Mouse (Mus musculus): ENCODE data around the gene Fbxo2. TPM values are rescaled to one million over a fixed set of nuclear protein-coding genes. Genes with fewer than 3 reads are reported as not detected.
"Not testable (repeated sequence)": the region's sequence is repeated elsewhere in the genome, so short reads cannot be mapped to it uniquely, and the experiment has no call there.

Gene Fbxo2
- polyA plus RNA-seq, 1 experiment from 2014 or later: 1.6 TPM

GRCm38 (mm10) chr4:148164002-148164439 lies 3.6 kb downstream of the Fbxo2 start:
- ATAC-seq (ENCODE audit: extremely low read depth, insufficient number of reproducible peaks, low FRiP score, low TSS enrichment): peak; percentile 22; the same call in 1 of the 2 replicates
- Histone ChIP-seq H3K36me3 (no peaks in the 10 kb centered on the region), H3K4me1 (peaks cover 33% of the 10 kb centered on the region), H3K4me3 (peak overlapping the region; percentile 45), H3K4me2 (peak overlapping the region; percentile 72), H3K9me3 (no peaks in the 10 kb centered on the region), H3K27me3 (replicated peaks) (peaks cover 88% of the 10 kb centered on the region), H3K27ac (replicated peaks) (no peak overlapping the region), H3K9ac (peak overlapping the region; percentile 72)
- 1% methylated on average over 29 of the region's 29 CpGs for WGBS

DNA sequence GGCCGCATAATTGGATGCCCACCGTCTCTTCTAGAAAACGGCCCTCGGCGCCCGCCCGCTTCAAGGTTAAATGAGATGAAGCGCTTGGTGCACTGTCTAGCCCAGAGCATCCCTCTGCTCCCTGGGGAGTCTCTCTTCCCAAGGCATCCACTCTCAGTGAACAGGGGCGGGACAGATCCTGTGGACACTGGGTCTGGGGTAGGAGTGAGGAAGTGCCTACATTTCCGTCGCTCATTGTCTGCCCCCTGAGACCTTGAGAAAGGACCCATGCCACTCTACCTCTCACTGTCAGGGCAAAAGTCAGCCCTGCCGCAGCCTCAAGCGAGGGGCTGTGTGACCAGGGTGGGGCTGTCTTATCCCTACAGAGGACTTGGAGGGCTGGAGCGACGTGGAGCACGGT lies 4.0 kb downstream of the Fbxo2 start:
- H3K36me3 ChIP-seq: no peaks in the 10 kb centered on the region
- under 1% methylated on average over 16 of the region's 16 CpGs for WGBS
- no peak overlapping the region for H3K9ac ChIP-seq
- peak overlapping the region; percentile 72 for H3K4me2 ChIP-seq
- H3K27ac ChIP-seq (replicated peaks): no peak overlapping the region
- H3K9me3 ChIP-seq: no peaks in the 10 kb centered on the region
- peaks cover 91% of the 10 kb centered on the region for H3K27me3 ChIP-seq (replicated peaks)
- peak overlapping the region; percentile 45 for H3K4me3 ChIP-seq
- no peak for ATAC-seq (ENCODE audit: extremely low read depth, insufficient number of reproducible peaks, low FRiP score, low TSS enrichment)
- H3K4me1 ChIP-seq: peaks cover 28% of the 10 kb centered on the region

DNA sequence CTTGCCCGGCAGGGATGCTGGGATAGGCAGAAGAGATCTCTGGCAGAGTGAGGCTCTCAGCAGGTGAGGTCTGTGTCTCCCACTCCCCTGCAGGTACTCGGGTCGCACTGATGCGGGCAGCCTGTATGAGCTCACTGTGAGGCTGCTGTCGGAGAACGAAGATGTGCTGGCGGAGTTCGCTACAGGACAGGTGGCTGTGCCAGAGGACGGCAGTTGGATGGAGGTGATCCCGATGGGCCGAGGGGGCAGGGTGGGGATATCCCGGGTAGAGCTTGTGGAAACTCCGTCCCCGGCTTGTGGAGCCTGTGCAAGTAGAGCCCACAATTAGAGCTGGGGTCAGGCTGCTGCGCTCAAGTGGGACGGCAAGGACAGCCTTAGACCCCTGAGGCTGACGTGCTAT lies 5.1 kb downstream of the Fbxo2 start:
- Histone ChIP-seq H3K27me3 (replicated peaks) (peaks cover 96% of the 10 kb centered on the region), H3K4me3 (no peak overlapping the region), H3K27ac (replicated peaks) (no peak overlapping the region), H3K9me3 (no peaks in the 10 kb centered on the region), H3K4me2 (no peak overlapping the region), H3K36me3 (no peaks in the 10 kb centered on the region), H3K4me1 (peaks cover 23% of the 10 kb centered on the region), H3K9ac (no peak overlapping the region)
- 10% methylated on average over 17 of the region's 17 CpGs for WGBS
- no peak for ATAC-seq (ENCODE audit: extremely low read depth, insufficient number of reproducible peaks, low FRiP score, low TSS enrichment)

DNA sequence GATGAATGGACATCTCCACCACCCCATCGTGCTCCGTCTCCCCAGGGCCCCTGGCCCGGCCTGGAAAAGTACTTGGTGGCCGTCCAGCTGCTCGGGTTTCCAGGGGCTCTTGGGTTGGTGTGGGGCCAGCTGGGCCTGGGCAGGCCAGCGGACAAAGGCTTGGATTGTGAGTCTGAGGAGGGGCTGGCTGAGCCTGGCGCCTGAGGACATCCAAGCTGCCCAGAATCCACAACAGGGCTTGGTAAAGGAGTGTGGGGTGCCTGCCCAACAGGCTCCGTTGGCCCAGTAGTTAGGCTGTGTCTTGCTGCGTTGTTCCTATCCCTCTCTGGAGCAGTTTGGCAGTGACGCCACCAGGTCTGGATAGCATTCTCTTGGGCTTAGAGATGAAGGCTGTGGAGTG lies 6.0 kb downstream of the Fbxo2 start:
- H3K36me3 ChIP-seq: no peaks in the 10 kb centered on the region
- peaks cover 94% of the 10 kb centered on the region for H3K27me3 ChIP-seq (replicated peaks)
- no peaks in the 10 kb centered on the region for H3K9me3 ChIP-seq
- no peak overlapping the region for H3K9ac ChIP-seq
- no peak for ATAC-seq (ENCODE audit: extremely low read depth, insufficient number of reproducible peaks, low FRiP score, low TSS enrichment)
- peaks cover 18% of the 10 kb centered on the region for H3K4me1 ChIP-seq
- 9% methylated on average over 10 of the region's 10 CpGs for WGBS
- peak overlapping the region; percentile 38 for H3K4me2 ChIP-seq
- H3K27ac ChIP-seq (replicated peaks): no peak overlapping the region
- peak overlapping the region; percentile 20 for H3K4me3 ChIP-seq

DNA sequence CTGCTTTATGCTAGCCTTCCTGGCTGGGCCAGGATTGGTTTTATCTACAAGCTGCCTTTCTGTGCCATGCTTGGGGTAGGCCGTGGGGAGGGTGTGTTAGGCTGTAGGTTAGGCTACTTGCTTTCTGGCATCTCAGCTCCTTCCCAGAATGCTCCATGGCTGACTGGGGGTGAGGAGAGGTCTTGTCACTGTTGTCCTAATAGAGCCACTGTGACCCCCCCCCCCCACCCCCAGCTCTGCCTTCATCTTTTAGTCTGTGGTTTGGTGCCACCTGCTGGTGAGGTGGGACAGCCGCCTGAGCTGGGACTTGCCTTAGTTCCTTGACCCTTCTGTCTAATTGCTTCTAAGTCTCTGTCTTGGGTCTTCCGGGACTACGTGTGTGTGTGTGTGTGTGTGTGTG lies 6.6 kb downstream of the Fbxo2 start:
- Histone ChIP-seq H3K4me2 (peak overlapping the region; percentile 38), H3K4me1 (peaks cover 18% of the 10 kb centered on the region), H3K27ac (replicated peaks) (no peak overlapping the region), H3K27me3 (replicated peaks) (peaks cover 94% of the 10 kb centered on the region), H3K9me3 (no peaks in the 10 kb centered on the region), H3K9ac (no peak overlapping the region), H3K36me3 (no peaks in the 10 kb centered on the region), H3K4me3 (peak overlapping the region; percentile 20)
- ATAC-seq (ENCODE audit: extremely low read depth, insufficient number of reproducible peaks, low FRiP score, low TSS enrichment): no peak
- WGBS: 20% methylated on average over 4 of the region's 4 CpGs

- H3K4me3 ChIP-seq: no peak overlapping the region
- H3K9me3 ChIP-seq: no peaks in the 10 kb centered on the region
- no peak for ATAC-seq (ENCODE audit: extremely low read depth, insufficient number of reproducible peaks, low FRiP score, low TSS enrichment)
- H3K9ac ChIP-seq: no peak overlapping the region
- no peaks in the 10 kb centered on the region for H3K36me3 ChIP-seq
- H3K27me3 ChIP-seq (replicated peaks): peaks cover 94% of the 10 kb centered on the region
- H3K27ac ChIP-seq (replicated peaks): no peak overlapping the region
- H3K4me2 ChIP-seq: no peak overlapping the region
- H3K4me1 ChIP-seq: peaks cover 18% of the 10 kb centered on the region
- 26% methylated on average over 7 of the region's 7 CpGs for WGBS
Observed at GRCm38 (mm10) chr4:148168287-148168686, 7.9 kb downstream of the Fbxo2 start.

DNA sequence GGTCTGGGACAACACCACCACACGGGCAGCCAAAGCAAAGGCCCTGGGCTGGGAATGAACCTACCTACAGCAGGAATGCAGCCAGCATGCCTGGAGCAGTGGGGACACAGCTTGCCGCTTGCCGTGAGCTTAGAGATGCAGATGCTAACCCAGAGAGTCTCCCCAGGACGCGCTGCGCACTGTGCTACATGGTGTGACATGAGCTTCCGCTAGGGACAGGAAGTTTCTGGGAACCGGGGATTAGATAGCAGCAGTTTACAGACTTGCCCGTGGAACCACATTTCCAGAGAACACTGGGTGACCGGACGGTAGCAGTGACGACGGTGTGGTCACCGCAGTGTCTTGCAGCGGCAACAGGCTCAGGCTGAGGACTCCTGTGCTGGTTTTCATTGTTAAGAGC lies 9.2 kb downstream of the Fbxo2 start:
- no peak overlapping the region for H3K9ac ChIP-seq
- H3K4me2 ChIP-seq: peak overlapping the region; percentile 8; the same call in 1 of the 2 replicates
- ATAC-seq (ENCODE audit: extremely low read depth, insufficient number of reproducible peaks, low FRiP score, low TSS enrichment): no peak

GRCm38 (mm10) chr4:148170842-148171241 lies 10.4 kb downstream of the Fbxo2 start:
- ATAC-seq (ENCODE audit: extremely low read depth, insufficient number of reproducible peaks, low FRiP score, low TSS enrichment): no peak
- no peak overlapping the region for H3K4me3 ChIP-seq
- no peak overlapping the region for H3K4me2 ChIP-seq
- peaks cover 5% of the 10 kb centered on the region; the same call in 1 of the 2 replicates for H3K4me1 ChIP-seq
- H3K9me3 ChIP-seq: no peaks in the 10 kb centered on the region
- no peak overlapping the region for H3K9ac ChIP-seq
- H3K27me3 ChIP-seq (replicated peaks): peaks cover 94% of the 10 kb centered on the region
- no peak overlapping the region for H3K27ac ChIP-seq (replicated peaks)
- WGBS: 0% methylated on average over 2 of the region's 2 CpGs
- H3K36me3 ChIP-seq: no peaks in the 10 kb centered on the region

More for the DNA sequence above, 9.2 kb downstream of the Fbxo2 start:
- Histone ChIP-seq H3K27me3 (replicated peaks) (peaks cover 94% of the 10 kb centered on the region), H3K9me3 (no peaks in the 10 kb centered on the region), H3K27ac (replicated peaks) (no peak overlapping the region), H3K4me3 (no peak overlapping the region), H3K36me3 (no peaks in the 10 kb centered on the region), H3K4me1 (peaks cover 9% of the 10 kb centered on the region)
- 14% methylated on average over 15 of the region's 15 CpGs for WGBS

GRCm38 (mm10) chr4:148171261-148171660 lies 10.8 kb downstream of the Fbxo2 start:
- ATAC-seq (ENCODE audit: extremely low read depth, insufficient number of reproducible peaks, low FRiP score, low TSS enrichment): no peak
- Histone ChIP-seq H3K9ac (no peak overlapping the region), H3K36me3 (no peaks in the 10 kb centered on the region), H3K27me3 (replicated peaks) (peaks cover 94% of the 10 kb centered on the region), H3K4me3 (no peak overlapping the region), H3K27ac (replicated peaks) (no peak overlapping the region), H3K4me1 (peaks cover 5% of the 10 kb centered on the region; the same call in 1 of the 2 replicates), H3K4me2 (no peak overlapping the region), H3K9me3 (no peaks in the 10 kb centered on the region)
- 23% methylated on average over 3 of the region's 3 CpGs for WGBS

- H3K27me3 ChIP-seq (replicated peaks): peaks cover 96% of the 10 kb centered on the region
- H3K4me1 ChIP-seq: no peaks in the 10 kb centered on the region
- no peaks in the 10 kb centered on the region for H3K36me3 ChIP-seq
- no peaks in the 10 kb centered on the region for H3K9me3 ChIP-seq
- H3K9ac ChIP-seq: no peak overlapping the region
- H3K27ac ChIP-seq (replicated peaks): no peak overlapping the region
- ATAC-seq (ENCODE audit: extremely low read depth, insufficient number of reproducible peaks, low FRiP score, low TSS enrichment): no peak
- H3K4me2 ChIP-seq: no peak overlapping the region
- WGBS: 2% methylated on average over 30 of the region's 30 CpGs
- peak overlapping the region; percentile 4; the same call in 1 of the 2 replicates for H3K4me3 ChIP-seq
Observed at GRCm38 (mm10) chr4:148173811-148174494, 13.5 kb downstream of the Fbxo2 start.

DNA sequence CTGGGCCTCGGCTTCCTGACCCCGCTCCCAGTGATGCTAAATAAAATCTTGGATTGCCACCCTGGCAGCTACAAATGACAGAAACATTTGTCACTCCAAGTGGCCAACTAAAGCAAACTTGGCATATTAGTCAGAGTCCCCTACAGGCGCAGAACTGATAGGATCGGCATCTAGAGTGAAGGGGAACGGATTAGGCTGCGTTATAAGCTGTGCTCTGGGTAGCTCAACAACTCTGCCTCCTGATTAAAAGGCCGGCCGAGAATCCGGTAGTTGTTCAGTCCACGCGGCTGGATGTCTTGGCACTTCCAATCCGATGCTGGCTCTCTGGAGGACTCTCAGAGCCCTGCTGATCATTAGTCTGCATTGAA lies 14.1 kb downstream of the Fbxo2 start:
- Histone ChIP-seq H3K4me2 (no peak overlapping the region), H3K9me3 (no peaks in the 10 kb centered on the region), H3K9ac (no peak overlapping the region), H3K27me3 (replicated peaks) (peaks cover 98% of the 10 kb centered on the region), H3K36me3 (no peaks in the 10 kb centered on the region), H3K4me3 (no peak overlapping the region), H3K27ac (replicated peaks) (no peak overlapping the region), H3K4me1 (no peaks in the 10 kb centered on the region)
- WGBS: 8% methylated on average over 12 of the region's 12 CpGs
- ATAC-seq (ENCODE audit: extremely low read depth, insufficient number of reproducible peaks, low FRiP score, low TSS enrichment): no peak

DNA sequence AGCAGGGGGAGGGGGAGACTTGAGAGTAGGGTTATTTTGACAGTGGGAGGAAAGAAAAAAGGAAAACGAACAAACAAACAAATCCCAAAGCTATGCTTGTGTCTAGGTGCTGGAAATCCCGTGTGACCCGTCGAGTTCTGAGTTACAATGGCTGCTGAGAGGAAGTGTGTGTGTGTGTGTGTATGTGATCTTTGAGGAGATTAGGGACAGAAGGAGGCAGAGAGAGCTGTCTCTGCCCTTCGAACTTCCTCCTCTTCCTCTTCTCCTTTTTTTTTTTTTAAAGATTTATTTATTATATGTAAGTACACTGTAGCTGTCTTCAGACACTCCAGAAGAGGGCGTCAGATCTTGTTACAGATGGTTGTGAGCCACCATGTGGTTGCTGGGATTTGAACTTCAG lies 16.2 kb downstream of the Fbxo2 start:
- not testable (repeated sequence) for H3K36me3 ChIP-seq; ATAC-seq (ENCODE audit: extremely low read depth, insufficient number of reproducible peaks, low FRiP score, low TSS enrichment); H3K9me3 ChIP-seq; H3K4me3 ChIP-seq; H3K9ac ChIP-seq; H3K4me2 ChIP-seq; H3K4me1 ChIP-seq; H3K27ac ChIP-seq (replicated peaks)
- WGBS: 60% methylated on average over 5 of the region's 6 CpGs
- peaks cover 96% of the 10 kb centered on the region for H3K27me3 ChIP-seq (replicated peaks)
